Comparison of ENCODE assay signal across 8 mouse cellular contexts in the genomic region with DNA sequence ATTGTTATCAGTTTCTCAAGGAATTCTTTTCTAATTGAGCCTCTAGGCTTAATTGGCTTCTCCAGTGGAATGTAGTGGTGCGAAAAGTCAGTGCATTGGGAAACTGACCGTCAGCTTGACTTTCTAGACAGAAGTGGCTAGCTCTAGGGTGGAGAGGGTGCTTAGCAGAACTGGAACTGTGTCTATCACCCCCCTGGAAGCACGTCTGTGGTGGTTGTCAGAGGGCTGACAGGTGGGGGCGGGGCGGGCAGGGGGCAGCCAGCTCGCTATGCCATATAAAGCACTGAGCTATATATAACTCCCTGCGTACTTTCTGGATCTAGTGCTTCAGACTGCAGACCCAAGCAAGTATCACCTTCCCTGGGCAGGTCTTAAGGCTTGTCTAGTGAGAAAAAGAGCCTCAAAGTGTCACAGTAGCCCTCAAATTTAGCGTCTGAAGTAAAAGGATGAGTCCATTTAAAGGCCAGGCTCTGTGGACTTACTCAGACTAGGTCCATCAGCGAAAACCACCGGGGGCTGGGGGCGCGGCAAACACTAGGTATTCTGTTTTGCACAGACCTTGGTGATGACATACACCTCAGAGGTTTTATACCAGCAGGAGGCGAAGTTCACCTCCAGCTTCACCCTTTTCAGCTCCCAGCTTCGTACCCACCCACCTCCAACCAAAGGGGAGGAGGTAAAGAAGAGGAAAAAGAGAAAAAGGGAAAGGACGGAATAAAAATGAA. TPM values are rescaled to one million over a fixed set of nuclear protein-coding genes. Genes with fewer than 3 reads are reported as not detected.
DNase-seq lines count a peak whose midpoint lies in the region; ATAC-seq lines count a peak whose summit lies in the region.

No protein-coding gene starts in this region.

- peak overlapping the region; percentile 93 for H3K4me3 ChIP-seq in megakaryocyte, embryonic 14.5 days (replicated peaks)
- peak overlapping the region; percentile 71 for H3K4me3 ChIP-seq in embryonic facial prominence, embryonic 11.5 days (ENCODE audit: low read depth, low read length)
- H3K4me3 ChIP-seq in hindbrain, embryonic 15.5 days: peak overlapping the region; percentile 45

- H3K27ac ChIP-seq in embryonic facial prominence, embryonic 11.5 days (replicated peaks; ENCODE audit: low read depth, low read length): no peak overlapping the region; the same call in 1 of the 2 replicates
- H3K27ac ChIP-seq in hindbrain, embryonic 15.5 days (replicated peaks): no peak overlapping the region

- peaks cover 56% of the 10 kb centered on the region for H3K27me3 ChIP-seq in megakaryocyte, embryonic 14.5 days (replicated peaks)
- no peaks in the 10 kb centered on the region for H3K27me3 ChIP-seq in embryonic facial prominence, embryonic 11.5 days (ENCODE audit: control insufficient read depth, insufficient read depth, low read length)
- peaks cover 34% of the 10 kb centered on the region for H3K27me3 ChIP-seq in hindbrain, embryonic 15.5 days

- WGBS in embryonic facial prominence, embryonic 11.5 days: 3% methylated on average over 15 of the region's 15 CpGs
- WGBS in hindbrain, embryonic 15.5 days: 9% methylated on average over 15 of the region's 15 CpGs

- peak; percentile 66 for DNase-seq in embryonic facial prominence, embryonic 11.5 days (ENCODE audit: low spot score)
- peak; percentile 44 for DNase-seq in lung, postnatal 10 days
- peak; percentile 47 for DNase-seq in thymus, postnatal 4 days
- no peak for DNase-seq in adrenal gland, postnatal 25 days
- DNase-seq in cerebellum, postnatal 4 days (ENCODE audit: low spot score in 2 of 2): no peak

- H3K4me2 ChIP-seq in embryonic facial prominence, embryonic 11.5 days (ENCODE audit: low read depth, low read length): peak overlapping the region; percentile 92
- H3K4me2 ChIP-seq in hindbrain, embryonic 15.5 days: peak overlapping the region; percentile 92

- H3K36me3 ChIP-seq in megakaryocyte, embryonic 14.5 days (replicated peaks; ENCODE audit: low read length): peaks cover under 1% of the 10 kb centered on the region
- no peaks in the 10 kb centered on the region for H3K36me3 ChIP-seq in embryonic facial prominence, embryonic 11.5 days (replicated peaks; ENCODE audit: control insufficient read depth, insufficient read depth, low read depth, low read length)
- no peaks in the 10 kb centered on the region for H3K36me3 ChIP-seq in hindbrain, embryonic 15.5 days

- peak overlapping the region; percentile 81 for H3K9ac ChIP-seq in embryonic facial prominence, embryonic 11.5 days (replicated peaks; ENCODE audit: low read length)
- H3K9ac ChIP-seq in hindbrain, embryonic 15.5 days: 0 out of 2 replicates have a peak overlapping the region, but pooled peaks have one; percentile 49

- H3K4me1 ChIP-seq in megakaryocyte, embryonic 14.5 days: peaks cover 57% of the 10 kb centered on the region
- peaks cover 3% of the 10 kb centered on the region; the same call in 1 of the 2 replicates for H3K4me1 ChIP-seq in embryonic facial prominence, embryonic 11.5 days (ENCODE audit: control insufficient read depth, insufficient read depth, low read length)
- H3K4me1 ChIP-seq in hindbrain, embryonic 15.5 days (replicated peaks): peaks cover 44% of the 10 kb centered on the region

- ATAC-seq in megakaryocyte, adult 5-6 weeks (ENCODE audit: poor library complexity, severe bottlenecking): no peak
- no peak for ATAC-seq in embryonic facial prominence, embryonic 11.5 days (replicated peaks; ENCODE audit: insufficient number of reproducible peaks, low FRiP score, low TSS enrichment, low read depth)
- no peak for ATAC-seq in hindbrain, embryonic 15.5 days (ENCODE audit: low FRiP score, low read depth)

- H3K9me3 ChIP-seq in megakaryocyte, embryonic 14.5 days: no peaks in the 10 kb centered on the region
- H3K9me3 ChIP-seq in embryonic facial prominence, embryonic 11.5 days (replicated peaks; ENCODE audit: control insufficient read depth, low read length): no peaks in the 10 kb centered on the region
- H3K9me3 ChIP-seq in hindbrain, embryonic 15.5 days: no peaks in the 10 kb centered on the region

RNA-seq across cellular contexts. Expression of a gene that starts 2.2 kb away (rescaled TPM):
- polyA plus RNA-seq in megakaryocyte, embryonic 14.5 days (2012; ENCODE audit: insufficient read depth, low replicate concordance): 27.0 and 240 TPM in 2 replicates
- total RNA-seq in megakaryocyte, adult 5-6 weeks (2015): 27.3 and 27.9 TPM in 2 replicates
- 34.1 and 39.8 TPM in 2 replicates for total RNA-seq in megakaryocyte, adult 5-6 weeks (2017)
- polyA plus RNA-seq in embryonic facial prominence, embryonic 11.5 days (2014; fragmentation: Nextera tagmentation; extraction: Ambion mirVana): 563 and 596 TPM in 2 replicates
- 171 and 180 TPM in 2 replicates for polyA plus RNA-seq in hindbrain, embryonic 15.5 days (2015; fragmentation: Nextera tagmentation; extraction: Ambion mirVana)
- total RNA-seq in adrenal gland, postnatal 25 days (2021): 166 and 180 TPM in 2 replicates

Comparison
In these comparisons a context has a peak if more than half of its experiments do, and no peak if none do; other contexts are left out.
1. DNase-seq: peak in embryonic facial prominence, embryonic 11.5 days (single experiment), lung, postnatal 10 days (single experiment) and thymus, postnatal 4 days (single experiment); none in adrenal gland, postnatal 25 days (single experiment) and cerebellum, postnatal 4 days (0 of 2).
2. Peak in every context shown above with its lines, with median percentiles within 50 percentile points of each other: H3K4me3 ChIP-seq.